Mouse (Mus musculus): ENCODE measurements around the gene Cdh4. TPM values are rescaled to one million over a fixed set of nuclear protein-coding genes. Genes with fewer than 3 reads are reported as not detected.

Gene Cdh4
- polyA plus RNA-seq, 1 experiment from 2014 or later, result 50.0 TPM

DNA sequence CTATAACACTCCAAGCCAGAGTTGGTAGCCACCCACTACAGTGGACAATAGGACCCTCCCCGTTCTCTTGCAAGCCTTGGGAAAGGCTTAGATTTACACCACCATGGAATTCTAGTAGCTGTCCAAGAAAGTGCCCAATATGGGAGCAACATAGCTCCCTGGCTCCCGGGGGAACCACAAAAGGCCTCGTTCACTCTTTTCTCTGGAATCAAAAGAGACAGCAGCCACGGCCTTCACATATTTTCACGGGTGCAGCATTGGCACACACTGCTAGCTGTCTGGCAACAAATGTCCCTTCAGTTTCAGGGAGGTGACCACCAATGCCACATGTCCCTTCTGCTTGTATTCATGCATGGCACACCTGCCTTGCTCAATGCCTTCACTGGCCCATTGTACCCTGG lies 38.6 kb downstream of the Cdh4 start:
- ATAC-seq (ENCODE audit: low FRiP score, low read depth), result peak; percentile 80
- peaks cover 22% of the 10 kb centered on the region for H3K4me1 ChIP-seq (replicated peaks)
- H3K27me3 ChIP-seq, result no peaks in the 10 kb centered on the region
- peak overlapping the region; percentile 55; the same call in 1 of the 2 replicates for H3K27ac ChIP-seq (replicated peaks)
- no peaks in the 10 kb centered on the region for H3K9me3 ChIP-seq
- H3K36me3 ChIP-seq, result no peaks in the 10 kb centered on the region
- no peak overlapping the region for H3K4me2 ChIP-seq
- no peak overlapping the region for H3K9ac ChIP-seq
- WGBS, result 24% methylated on average over 5 of the region's 5 CpGs
- no peak overlapping the region for H3K4me3 ChIP-seq

DNA sequence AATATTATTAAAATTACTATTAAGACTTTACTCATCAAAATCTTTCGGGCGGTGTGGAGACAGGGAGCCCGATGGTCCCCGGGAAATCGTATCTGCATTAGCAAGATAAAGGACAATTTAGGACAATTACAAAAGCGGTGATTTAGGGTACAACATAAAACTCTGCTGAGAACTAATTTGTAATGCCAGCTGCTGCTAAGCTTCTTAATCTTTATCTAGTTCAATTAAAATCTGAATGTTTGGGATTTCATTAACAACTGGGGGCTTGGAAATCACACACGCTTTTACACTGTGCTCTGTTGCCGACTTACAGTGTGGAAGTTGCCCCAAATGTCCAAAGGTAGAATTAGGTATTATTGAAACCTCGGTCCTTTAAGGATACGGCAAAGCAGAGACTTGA lies 39.1 kb downstream of the Cdh4 start:
- H3K9ac ChIP-seq, result no peak overlapping the region
- H3K4me1 ChIP-seq (replicated peaks), result peaks cover 22% of the 10 kb centered on the region
- ATAC-seq (ENCODE audit: low FRiP score, low read depth), result no peak
- H3K4me3 ChIP-seq, result no peak overlapping the region
- no peaks in the 10 kb centered on the region for H3K27me3 ChIP-seq
- H3K9me3 ChIP-seq, result no peaks in the 10 kb centered on the region
- no peaks in the 10 kb centered on the region for H3K36me3 ChIP-seq
- peak overlapping the region; percentile 55; the same call in 1 of the 2 replicates for H3K27ac ChIP-seq (replicated peaks)
- 52% methylated on average over 10 of the region's 10 CpGs for WGBS
- no peak overlapping the region for H3K4me2 ChIP-seq

DNA sequence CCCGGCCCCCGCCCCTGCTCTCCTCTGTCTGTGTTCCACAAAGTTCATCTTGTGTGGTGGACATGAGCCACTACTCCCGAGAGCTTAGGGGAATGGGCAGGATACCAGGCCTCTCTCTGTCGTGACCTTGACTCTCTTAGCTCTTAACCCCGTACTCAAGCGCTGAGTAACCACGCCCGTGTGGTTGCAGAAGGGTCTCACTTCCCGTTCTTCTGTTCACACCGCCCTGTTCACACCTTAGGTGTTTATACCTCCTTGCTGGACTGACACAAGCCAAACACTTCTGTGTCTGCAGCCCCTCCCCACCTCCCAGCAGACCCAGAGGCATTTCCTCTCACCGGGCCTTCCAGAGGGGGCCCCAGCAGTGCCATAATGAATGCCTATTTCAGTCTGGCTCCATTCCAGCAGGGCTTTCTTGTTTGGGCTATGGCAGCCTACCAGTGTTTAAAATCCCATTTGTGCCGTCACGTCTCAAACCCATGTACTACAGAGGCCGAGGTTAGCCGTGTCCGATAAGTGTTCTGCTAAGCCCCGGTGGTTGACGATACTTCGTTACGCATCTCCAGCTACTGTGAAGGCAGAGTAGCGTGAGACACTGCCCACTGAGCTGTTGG lies 46.4 kb downstream of the Cdh4 start:
- Histone ChIP-seq H3K27ac (replicated peaks) (no peak overlapping the region), H3K27me3 (no peaks in the 10 kb centered on the region), H3K36me3 (no peaks in the 10 kb centered on the region), H3K9me3 (no peaks in the 10 kb centered on the region), H3K4me3 (no peak overlapping the region), H3K4me2 (no peak overlapping the region), H3K4me1 (replicated peaks) (peaks cover 19% of the 10 kb centered on the region), H3K9ac (no peak overlapping the region)
- 61% methylated on average over 21 of the region's 21 CpGs for WGBS
- ATAC-seq (ENCODE audit: low FRiP score, low read depth), result no peak

DNA sequence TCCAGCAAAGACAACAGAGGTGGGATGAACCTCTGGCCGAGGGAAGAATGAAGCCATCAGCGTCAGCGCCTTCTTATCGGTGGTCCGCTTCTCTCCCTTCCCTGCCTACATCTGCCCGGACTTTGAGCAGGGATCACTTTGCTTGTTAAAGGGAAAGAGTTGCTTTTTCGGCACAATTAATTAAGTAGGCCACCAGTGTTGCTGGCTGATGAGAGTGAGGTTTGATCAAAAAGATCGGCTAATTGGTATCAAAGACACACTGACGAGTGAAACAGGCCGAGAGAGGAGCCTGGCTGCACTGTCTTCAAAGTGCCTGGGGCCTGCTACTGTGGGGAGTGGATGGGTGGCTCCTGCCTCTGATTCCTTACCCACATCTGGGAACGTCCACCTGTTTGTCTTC lies 49.7 kb downstream of the Cdh4 start:
- H3K27me3 ChIP-seq, result no peaks in the 10 kb centered on the region
- peaks cover 19% of the 10 kb centered on the region for H3K4me1 ChIP-seq (replicated peaks)
- H3K9me3 ChIP-seq, result no peaks in the 10 kb centered on the region
- ATAC-seq (ENCODE audit: low FRiP score, low read depth), result no peak
- H3K36me3 ChIP-seq, result no peaks in the 10 kb centered on the region
- no peak overlapping the region for H3K4me2 ChIP-seq
- no peak overlapping the region for H3K9ac ChIP-seq
- no peak overlapping the region for H3K27ac ChIP-seq (replicated peaks)
- WGBS, result 53% methylated on average over 11 of the region's 11 CpGs
- H3K4me3 ChIP-seq, result no peak overlapping the region

DNA sequence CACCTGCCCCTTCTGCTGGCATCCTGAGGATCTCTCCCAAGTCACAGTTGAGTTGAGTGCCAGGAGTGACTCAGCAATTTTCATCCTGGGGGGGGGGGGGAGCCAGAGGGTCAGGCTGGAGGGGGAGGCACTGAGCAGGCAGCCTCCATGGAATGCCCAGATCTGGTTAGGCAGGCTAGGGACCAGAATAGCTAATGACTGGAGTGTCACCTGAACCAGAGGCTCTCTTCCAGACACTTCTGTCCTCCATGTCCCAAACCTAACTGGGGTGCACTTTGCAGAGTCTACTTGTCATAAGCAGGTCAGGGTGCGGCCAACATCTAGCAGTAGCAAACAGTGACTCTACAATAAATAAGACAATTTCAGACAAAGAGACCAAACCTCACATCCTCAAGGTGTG lies 52.0 kb downstream of the Cdh4 start:
- no peaks in the 10 kb centered on the region for H3K36me3 ChIP-seq
- 91% methylated on average over 1 of the region's 1 CpGs for WGBS
- H3K27me3 ChIP-seq, result no peaks in the 10 kb centered on the region
- H3K4me1 ChIP-seq (replicated peaks), result peaks cover 8% of the 10 kb centered on the region
- H3K27ac ChIP-seq (replicated peaks), result no peak overlapping the region
- no peak overlapping the region for H3K4me2 ChIP-seq
- H3K9ac ChIP-seq, result no peak overlapping the region
- no peaks in the 10 kb centered on the region for H3K9me3 ChIP-seq
- no peak overlapping the region for H3K4me3 ChIP-seq
- no peak for ATAC-seq (ENCODE audit: low FRiP score, low read depth)

DNA sequence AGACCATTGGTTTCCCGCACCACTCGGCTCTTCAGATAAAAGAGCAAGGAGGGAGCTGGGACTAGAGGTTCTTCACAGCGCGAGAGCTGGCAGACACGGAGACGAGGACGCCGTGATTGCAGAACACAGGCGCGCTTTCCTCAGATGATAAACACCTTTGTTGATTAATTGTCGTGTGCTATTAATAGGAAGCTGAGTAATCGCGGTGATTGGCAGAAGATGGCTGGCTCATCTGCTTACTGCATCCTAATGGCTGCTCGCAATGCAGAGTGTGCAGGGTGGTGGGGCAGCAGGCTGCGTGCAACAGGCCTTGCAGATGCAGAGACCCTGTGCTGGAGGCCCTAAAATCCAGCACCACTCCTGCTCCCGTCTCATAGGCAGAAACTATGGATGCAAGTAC lies 68.2 kb downstream of the Cdh4 start:
- no peaks in the 10 kb centered on the region for H3K27me3 ChIP-seq
- H3K27ac ChIP-seq (replicated peaks), result no peak overlapping the region
- WGBS, result 84% methylated on average over 16 of the region's 16 CpGs
- no peak overlapping the region for H3K4me3 ChIP-seq
- H3K4me1 ChIP-seq (replicated peaks), result peaks cover 15% of the 10 kb centered on the region; the same call in 1 of the 2 replicates
- no peaks in the 10 kb centered on the region for H3K36me3 ChIP-seq
- no peak overlapping the region for H3K9ac ChIP-seq
- H3K9me3 ChIP-seq, result no peaks in the 10 kb centered on the region
- H3K4me2 ChIP-seq, result no peak overlapping the region
- no peak; the same call in 1 of the 2 replicates for ATAC-seq (ENCODE audit: low FRiP score, low read depth)

DNA sequence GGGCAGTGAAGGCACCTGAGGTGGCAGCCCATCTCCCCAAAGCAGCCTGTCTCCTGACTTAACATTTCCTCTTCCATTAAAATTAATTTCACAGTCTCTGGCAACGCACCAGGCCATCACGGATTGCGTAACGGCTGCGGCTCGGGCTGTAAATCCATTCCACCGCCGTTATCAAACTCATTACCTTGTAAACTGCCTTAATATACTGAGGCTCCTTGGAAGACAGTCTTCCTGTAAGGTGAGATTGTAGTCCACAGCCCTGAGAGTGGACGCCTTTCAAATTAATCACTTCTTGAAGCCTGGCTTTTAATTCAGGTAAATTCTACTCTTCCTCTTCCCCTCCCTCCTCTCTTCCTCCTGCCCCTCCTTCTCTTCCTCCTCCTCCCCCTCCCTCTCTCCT lies 74.3 kb downstream of the Cdh4 start:
- no peaks in the 10 kb centered on the region for H3K27me3 ChIP-seq
- H3K4me3 ChIP-seq, result no peak overlapping the region
- no peak overlapping the region for H3K4me2 ChIP-seq
- no peaks in the 10 kb centered on the region for H3K36me3 ChIP-seq
- H3K4me1 ChIP-seq (replicated peaks), result peaks cover 28% of the 10 kb centered on the region
- no peaks in the 10 kb centered on the region for H3K9me3 ChIP-seq
- ATAC-seq (ENCODE audit: low FRiP score, low read depth), result no peak
- 59% methylated on average over 9 of the region's 9 CpGs for WGBS
- no peak overlapping the region for H3K27ac ChIP-seq (replicated peaks)
- no peak overlapping the region for H3K9ac ChIP-seq

DNA sequence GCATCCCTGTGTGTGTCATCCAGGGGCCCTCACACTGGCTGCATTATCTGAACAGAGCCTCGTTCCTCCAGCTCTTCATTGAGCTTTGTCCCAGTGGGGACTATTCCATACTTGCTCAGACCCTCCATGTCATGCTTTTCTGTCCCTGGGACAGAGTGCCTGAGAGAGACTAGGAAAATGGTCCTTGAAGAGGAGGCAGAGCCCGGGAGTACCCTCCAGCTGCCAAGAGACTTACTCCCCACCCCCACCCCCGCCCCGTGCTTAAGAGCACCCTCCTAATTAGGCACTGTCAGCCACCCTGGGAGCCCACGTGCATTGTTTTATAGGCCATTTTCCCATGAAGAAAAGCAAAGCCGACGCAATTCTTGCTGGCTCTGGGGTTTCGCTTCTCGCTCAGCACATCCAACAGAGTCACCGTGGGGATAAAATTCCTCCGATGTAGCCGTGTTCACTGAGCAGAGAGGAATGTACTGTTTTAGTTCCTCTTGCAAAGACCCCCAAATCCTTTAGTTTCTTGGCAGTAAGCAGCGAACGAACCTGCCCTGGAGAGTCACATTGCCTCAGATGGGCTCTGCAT lies 76.3 kb downstream of the Cdh4 start:
- Histone ChIP-seq H3K4me1 (replicated peaks) (peaks cover 44% of the 10 kb centered on the region), H3K4me3 (no peak overlapping the region), H3K36me3 (no peaks in the 10 kb centered on the region), H3K27me3 (no peaks in the 10 kb centered on the region), H3K9me3 (no peaks in the 10 kb centered on the region), H3K9ac (no peak overlapping the region), H3K4me2 (peak overlapping the region; percentile 14; the same call in 1 of the 2 replicates), H3K27ac (replicated peaks) (peak overlapping the region; percentile 39; the same call in 1 of the 2 replicates)
- peak; percentile 42; the same call in 1 of the 2 replicates for ATAC-seq (ENCODE audit: low FRiP score, low read depth)
- 18% methylated on average over 14 of the region's 14 CpGs for WGBS

DNA sequence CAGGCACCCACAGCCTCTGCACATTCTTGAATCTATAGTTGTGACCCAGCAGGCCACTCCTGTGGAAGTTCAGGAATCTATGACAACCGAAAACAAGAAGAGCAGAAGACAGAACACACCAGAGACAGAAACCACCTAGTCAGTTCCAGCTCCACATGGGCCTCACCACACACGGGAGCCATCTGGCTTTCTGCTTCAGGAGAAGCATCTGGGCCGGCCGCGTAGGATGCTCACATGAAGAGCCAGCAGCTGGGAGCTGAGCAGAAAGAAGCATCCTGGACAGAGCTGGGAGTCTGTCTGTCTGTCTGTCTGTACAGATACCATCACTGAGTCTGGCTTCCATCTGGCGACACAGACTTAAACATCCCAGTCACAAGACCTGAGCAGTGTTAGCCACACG lies 76.9 kb downstream of the Cdh4 start:
- Histone ChIP-seq H3K4me1 (replicated peaks) (peaks cover 49% of the 10 kb centered on the region), H3K27ac (replicated peaks) (0 out of 2 replicates have a peak overlapping the region, but pooled peaks have one; percentile 39), H3K36me3 (no peaks in the 10 kb centered on the region), H3K4me2 (no peak overlapping the region), H3K9ac (no peak overlapping the region), H3K9me3 (no peaks in the 10 kb centered on the region), H3K27me3 (no peaks in the 10 kb centered on the region), H3K4me3 (no peak overlapping the region)
- 77% methylated on average over 7 of the region's 7 CpGs for WGBS
- no peak for ATAC-seq (ENCODE audit: low FRiP score, low read depth)

DNA sequence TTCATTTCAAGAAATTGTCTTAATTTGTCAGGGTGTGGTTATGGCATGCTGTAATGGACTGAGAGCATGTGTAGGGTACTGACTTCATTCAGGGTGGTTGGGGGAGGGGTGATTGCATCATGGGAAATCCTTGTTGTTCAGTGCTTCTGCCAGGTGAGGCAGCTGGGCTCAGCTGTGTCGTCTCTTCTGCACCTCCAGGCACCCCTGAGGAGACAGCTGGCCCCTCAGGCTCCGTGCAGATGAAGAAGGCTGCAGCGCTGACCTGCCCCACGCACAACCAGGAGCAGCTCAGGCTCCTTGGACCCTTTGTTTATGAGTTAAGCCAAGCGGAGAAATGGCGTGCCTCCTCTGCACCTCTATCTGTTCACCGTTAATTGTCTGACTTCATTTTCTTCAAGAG lies 77.7 kb downstream of the Cdh4 start:
- peaks cover 54% of the 10 kb centered on the region for H3K4me1 ChIP-seq (replicated peaks)
- no peaks in the 10 kb centered on the region for H3K36me3 ChIP-seq
- H3K9ac ChIP-seq, result no peak overlapping the region
- no peaks in the 10 kb centered on the region for H3K9me3 ChIP-seq
- 32% methylated on average over 7 of the region's 7 CpGs for WGBS
- no peaks in the 10 kb centered on the region for H3K27me3 ChIP-seq
- H3K4me3 ChIP-seq, result no peak overlapping the region
- no peak for ATAC-seq (ENCODE audit: low FRiP score, low read depth)
- no peak overlapping the region for H3K27ac ChIP-seq (replicated peaks)
- H3K4me2 ChIP-seq, result no peak overlapping the region

DNA sequence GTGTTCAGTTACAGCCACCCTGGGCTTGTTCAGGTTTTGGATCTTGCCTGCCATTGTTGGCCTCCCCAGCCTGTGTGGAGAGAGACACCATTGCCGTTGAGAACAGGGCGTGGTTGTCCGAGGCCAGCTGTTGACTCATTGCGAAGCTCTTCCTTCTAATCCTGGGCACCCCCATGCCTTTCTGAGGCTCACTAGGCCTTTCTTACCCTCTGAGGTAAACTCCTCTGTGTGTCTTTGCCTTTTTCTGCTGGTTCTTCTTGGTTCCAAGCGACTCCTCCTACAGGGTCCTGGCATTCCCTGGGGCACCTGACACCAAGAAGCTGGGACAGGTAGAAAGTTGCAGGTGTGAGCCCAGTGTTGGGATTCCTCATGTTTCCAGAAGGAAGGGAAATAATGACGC lies 78.7 kb downstream of the Cdh4 start:
- Histone ChIP-seq H3K4me3 (no peak overlapping the region), H3K4me1 (replicated peaks) (peaks cover 56% of the 10 kb centered on the region), H3K9ac (no peak overlapping the region), H3K27ac (replicated peaks) (no peak overlapping the region), H3K27me3 (no peaks in the 10 kb centered on the region), H3K36me3 (no peaks in the 10 kb centered on the region), H3K9me3 (no peaks in the 10 kb centered on the region), H3K4me2 (no peak overlapping the region)
- ATAC-seq (ENCODE audit: low FRiP score, low read depth), result no peak
- WGBS, result 90% methylated on average over 6 of the region's 6 CpGs

DNA sequence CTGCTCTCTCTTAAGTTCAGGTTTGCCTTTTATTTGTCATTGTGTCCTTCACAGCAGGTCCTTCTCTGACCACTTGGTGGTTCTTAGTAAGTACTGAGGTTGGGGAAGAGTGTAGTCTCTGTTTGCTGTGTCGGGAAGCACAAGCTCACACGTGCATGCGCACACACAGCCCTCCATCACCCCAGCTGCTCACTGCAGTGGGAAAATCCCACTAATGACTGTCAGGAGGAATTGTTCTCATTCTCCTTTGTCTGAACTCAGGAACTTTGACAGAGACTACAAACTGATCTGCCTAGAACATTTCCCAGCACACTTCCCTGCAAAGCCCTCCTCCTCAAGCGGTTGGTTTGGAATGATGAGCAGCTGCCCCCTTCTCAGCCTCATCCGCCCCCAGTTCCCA lies 79.2 kb downstream of the Cdh4 start:
- Histone ChIP-seq H3K4me1 (replicated peaks) (peaks cover 56% of the 10 kb centered on the region), H3K4me2 (no peak overlapping the region), H3K9ac (no peak overlapping the region), H3K36me3 (no peaks in the 10 kb centered on the region), H3K27me3 (no peaks in the 10 kb centered on the region), H3K9me3 (no peaks in the 10 kb centered on the region), H3K27ac (replicated peaks) (no peak overlapping the region), H3K4me3 (no peak overlapping the region)
- WGBS, result 41% methylated on average over 5 of the region's 5 CpGs
- no peak for ATAC-seq (ENCODE audit: low FRiP score, low read depth)

DNA sequence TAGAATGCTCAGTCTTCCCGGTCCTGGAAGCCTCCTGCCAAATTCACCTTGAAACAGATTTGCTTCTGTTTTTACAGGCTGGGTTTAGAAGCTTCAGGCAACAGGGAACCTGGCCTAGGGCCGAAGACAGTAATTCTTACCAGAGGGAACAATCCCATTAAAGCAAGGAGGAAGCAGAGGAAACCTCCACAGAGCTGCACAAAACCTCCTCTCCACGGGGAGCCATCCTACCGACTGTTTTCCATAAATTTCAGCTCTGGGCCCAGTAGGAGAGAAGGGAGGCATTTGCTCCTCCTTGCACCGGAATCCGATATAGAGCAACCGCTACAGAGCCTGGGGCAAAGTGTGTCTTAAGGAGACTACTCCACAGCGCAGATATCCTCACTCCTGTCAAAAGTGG lies 79.9 kb downstream of the Cdh4 start:
- no peak overlapping the region for H3K27ac ChIP-seq (replicated peaks)
- no peak overlapping the region for H3K4me3 ChIP-seq
- no peak overlapping the region for H3K4me2 ChIP-seq
- no peak for ATAC-seq (ENCODE audit: low FRiP score, low read depth)
- H3K9ac ChIP-seq, result no peak overlapping the region
- H3K4me1 ChIP-seq (replicated peaks), result peaks cover 56% of the 10 kb centered on the region
- no peaks in the 10 kb centered on the region for H3K27me3 ChIP-seq
- no peaks in the 10 kb centered on the region for H3K9me3 ChIP-seq
- no peaks in the 10 kb centered on the region for H3K36me3 ChIP-seq
- WGBS, result 13% methylated on average over 8 of the region's 8 CpGs

Measured in hindbrain, embryonic 15.5 days (tissue).